Mouse (Mus musculus): Measurements from ENCODE around the gene Epdr1.

Gene Epdr1

DNA sequence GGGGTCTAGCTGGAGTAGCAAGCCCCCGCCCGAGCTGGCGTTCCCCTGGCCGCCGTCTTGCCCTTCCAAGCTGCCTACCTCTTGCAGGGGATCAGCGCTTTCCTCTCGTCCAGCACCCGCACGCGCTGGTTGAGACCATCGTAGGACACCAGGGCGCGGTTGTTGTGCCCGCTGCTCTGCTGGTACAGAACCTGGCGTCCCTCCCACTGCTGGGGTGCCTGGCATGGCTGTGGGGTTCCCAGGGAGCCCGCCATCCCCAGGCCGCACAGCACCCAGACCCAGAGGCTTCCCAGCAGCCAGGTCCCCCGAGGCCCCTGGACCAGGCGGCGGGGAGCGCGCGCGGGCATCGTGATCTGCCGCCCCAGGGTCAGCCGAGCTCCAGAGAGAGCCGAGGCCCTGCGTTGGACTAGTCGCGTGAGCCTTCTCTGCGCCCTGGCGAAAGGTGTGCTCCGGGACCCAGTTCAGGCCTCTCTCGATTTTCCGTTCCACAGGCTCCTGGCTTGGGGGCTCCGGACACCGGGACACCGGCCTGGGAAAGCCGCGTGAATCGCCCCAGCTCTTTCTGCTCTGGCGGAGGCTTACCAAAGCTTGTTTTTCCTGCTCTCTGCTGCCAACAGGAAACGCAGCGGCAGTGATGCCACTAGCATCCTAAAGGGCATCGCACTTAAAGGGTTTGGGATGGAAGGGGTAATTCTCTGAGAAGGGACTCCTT, at the start of gene Epdr1:
TSS of gene Epdr1 (minus strand) at position 712 of the 712 bp plus-strand sequence.
- in situ Hi-C loops (cut with MboI, MseI), result no loop called here

DNA sequence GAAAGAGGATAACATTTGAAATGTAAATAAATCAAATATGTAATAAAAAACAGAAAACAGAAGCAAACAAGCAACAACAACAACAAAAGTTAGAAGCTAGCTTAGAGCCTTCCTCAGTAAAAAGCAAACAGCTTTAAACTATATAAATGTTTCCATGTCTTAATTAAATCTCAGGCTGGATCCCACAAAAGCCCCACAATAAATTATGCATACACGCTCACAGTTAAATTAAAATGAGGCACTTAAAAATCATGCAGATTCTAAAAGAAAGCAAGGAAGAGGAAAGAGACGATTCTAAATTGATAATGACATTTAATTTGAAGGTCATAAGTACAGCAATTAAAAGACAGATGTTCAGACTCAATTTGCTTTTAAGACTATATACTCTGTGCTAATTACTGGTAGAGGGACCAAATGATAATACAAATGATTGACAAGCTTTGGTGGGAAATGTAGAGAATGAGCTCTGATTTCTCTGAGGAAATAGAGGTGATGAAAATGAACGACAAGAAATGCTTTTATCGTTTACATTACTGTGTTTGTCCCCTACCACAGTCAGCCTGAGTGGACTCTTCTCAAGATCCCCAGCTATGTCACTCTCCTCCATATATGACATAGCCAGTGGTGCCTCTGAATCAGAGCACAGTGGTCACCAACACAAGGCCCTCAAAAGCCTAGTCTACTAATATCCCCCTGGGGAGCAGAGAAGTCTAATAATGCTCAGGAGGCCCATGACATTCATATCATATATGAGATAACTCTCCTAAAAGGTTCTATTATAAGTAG, 48.8 kb upstream of the Epdr1 start:
- in situ Hi-C loops (cut with MboI, MseI), result no loop called here

DNA sequence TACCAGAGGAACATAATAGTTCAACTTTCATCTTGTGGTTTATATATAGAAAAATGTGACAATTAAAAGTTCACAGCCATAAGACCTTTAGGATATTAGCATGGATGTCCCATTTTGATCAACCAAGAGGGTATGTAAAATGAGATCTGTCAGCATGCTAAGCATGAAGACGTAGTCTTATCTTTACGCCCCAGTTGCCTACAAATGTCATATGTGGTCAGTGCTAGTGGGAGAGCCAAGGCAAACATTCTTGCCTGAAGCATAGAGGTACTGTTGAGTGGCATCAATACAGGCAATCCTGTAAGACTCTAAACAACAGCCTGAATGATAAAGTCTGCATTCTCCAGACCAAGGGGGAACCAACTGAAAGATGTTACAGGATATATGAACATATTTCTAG, 32.7 kb upstream of the Epdr1 start:
- in situ Hi-C loops (cut with MboI, MseI), result no loop called here

DNA sequence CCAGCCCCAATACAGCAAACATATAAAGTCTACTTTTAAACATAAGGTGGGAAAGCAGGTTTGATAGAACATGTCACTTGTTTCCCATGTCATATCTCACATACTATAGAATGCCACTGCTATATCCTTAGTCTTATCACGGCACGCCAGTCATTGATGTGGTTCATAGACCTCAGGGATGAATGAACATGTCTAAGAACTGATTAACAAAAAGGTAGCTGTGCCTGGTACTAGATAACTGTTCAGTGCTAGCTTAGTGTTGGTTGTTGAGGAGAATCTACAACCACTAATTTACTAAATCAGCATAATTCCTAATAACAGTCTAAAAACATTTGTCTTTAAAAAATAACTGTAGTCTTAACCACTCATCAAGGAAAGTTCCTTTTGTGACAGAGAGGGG, 30.1 kb upstream of the Epdr1 start:
- in situ Hi-C loops (cut with MboI, MseI), result loop anchor here (25.0 kb wide), 1 partner anchor 288 kb away; no protein-coding TSS in a partner anchor

DNA sequence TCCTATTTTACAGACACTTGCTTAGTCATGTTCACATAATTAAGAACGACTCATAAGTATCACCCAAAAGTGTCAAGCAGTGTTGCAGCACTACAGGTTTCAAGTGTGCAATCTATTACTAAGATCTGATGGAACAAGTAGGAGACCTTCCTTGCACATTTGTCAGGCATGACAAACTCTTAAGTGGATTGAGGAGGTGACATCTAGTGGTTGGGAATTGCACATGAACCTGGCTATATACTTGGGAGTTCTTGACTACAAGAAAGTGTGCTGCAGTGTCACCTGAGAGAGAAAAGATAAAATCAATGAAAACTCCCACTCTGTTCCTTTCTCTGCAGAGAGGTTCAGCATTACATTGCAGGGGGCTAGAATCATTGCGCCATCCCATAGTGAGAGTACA, 24.5 kb upstream of the Epdr1 start:
- in situ Hi-C loops (cut with MboI, MseI), result loop anchor here (25.0 kb wide), 1 partner anchor 282 kb away; no protein-coding TSS in a partner anchor

DNA sequence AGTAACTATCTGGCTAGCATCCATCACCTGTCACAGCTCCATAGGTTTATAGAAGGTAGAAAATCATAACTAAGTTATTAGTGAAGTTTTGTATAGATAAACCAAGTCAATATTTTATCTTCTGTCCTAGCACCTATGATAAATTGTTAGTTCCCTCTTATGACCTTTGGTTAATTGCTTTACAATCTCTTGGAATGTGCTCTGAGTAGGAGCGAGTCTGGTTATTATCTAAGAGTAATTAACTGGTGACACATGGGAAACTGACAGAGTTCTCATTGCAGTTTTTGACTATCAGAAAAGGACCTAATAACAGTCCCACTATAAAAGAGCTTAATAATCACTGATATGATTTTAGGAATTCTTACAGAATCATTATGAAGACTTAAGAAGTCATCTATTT, 23.8 kb upstream of the Epdr1 start:
- in situ Hi-C loops (cut with MboI, MseI), result loop anchor here (25.0 kb wide), 1 partner anchor 281 kb away; no protein-coding TSS in a partner anchor

DNA sequence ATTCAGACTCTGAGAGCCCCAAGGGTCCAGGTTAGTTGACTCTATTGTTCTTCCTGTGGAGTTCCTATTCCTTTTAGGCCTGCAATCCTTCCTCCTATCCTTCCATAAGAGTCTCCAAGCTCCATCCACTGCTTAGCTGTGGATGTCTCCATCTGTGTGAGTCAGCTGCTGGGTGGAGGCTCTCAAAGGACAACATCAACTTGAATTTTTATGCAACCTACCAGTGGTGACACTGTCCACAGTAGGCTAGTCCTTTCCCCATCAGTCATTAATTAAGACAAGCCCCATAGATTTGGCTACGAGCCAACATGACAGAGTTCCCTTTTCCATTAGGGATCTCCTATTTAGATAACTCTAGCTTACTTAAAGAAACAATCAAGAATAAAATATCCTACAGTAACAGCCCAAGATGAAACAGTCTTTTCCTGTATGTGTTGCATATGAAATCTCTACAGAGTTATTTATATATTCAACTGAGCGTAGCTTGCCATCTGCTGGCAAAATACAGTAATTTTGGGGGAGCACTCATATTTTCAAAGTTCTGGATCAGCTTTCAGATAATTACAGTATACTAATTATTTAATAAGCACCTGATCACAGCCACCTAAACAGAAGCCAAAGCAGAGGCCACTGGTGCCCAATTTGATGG, 20.6 kb upstream of the Epdr1 start:
- in situ Hi-C loops (cut with MboI, MseI), result loop anchor here (25.0 kb wide), 1 partner anchor 278 kb away; no protein-coding TSS in a partner anchor

DNA sequence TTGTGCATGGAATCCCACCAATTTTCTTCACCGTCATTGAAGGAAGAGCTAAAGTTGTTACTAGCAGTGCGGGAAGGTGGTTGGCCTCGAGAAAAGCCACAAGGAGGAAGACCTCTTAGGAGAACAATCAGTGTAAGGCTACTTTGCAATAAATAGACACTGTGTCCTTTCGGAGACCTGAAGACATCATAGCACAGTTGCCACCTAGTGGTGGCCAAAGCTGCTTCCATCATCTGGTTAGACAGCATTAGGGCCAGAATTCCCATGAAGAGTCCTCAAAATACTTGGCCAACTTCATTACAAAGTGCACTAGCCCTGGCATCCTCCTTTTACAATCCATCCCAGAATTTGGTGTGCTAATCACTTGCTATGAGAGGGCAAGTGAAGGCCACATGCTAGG, 16.4 kb upstream of the Epdr1 start:
- in situ Hi-C loops (cut with MboI, MseI), result loop anchor here (25.0 kb wide), 1 partner anchor 274 kb away; no protein-coding TSS in a partner anchor

DNA sequence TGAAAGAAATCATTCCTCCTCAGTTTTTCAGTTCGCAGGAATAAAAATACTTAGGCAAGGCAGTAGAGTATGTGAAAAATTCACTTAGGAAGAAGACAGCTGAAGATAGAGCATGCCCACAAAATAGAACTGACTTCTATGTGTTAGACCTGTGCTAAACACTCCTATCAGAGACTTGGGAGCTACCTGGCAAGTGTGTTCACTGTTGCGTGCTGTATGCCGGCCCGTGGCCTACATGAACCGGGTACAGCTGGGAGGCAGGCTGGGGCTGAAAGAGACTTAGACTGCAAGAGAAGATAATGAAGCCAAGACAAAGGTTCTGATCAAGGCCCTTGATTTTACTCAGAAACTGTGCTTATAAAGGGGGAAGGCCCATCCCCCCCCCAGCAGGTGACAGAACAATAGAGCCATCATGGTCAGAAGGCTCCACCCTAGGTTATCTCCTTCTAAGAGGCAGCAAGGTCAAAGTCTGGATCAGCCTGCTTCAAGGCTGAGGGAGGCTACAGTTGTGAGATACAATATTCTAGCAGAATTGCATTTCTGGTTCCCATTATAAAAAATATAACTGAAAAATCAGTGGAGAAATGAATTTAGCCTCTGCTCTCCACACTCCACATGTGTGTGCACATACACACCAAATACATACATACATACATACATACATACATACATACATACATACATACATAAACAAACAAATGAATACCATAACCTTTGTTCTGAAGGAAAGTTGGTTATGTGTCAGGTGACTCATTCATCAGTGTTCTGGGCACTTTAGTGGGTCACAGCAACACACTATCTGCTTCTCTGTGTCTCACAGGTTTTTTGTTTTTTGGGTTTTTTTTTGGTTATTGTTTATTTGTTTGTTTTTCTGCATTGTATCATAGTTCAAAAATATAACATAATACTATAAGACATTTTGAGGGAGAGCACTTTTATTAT, 11.3 kb upstream of the Epdr1 start:
- in situ Hi-C loops (cut with MboI, MseI), result loop anchor here (25.0 kb wide), 1 partner anchor 269 kb away; no protein-coding TSS in a partner anchor

DNA sequence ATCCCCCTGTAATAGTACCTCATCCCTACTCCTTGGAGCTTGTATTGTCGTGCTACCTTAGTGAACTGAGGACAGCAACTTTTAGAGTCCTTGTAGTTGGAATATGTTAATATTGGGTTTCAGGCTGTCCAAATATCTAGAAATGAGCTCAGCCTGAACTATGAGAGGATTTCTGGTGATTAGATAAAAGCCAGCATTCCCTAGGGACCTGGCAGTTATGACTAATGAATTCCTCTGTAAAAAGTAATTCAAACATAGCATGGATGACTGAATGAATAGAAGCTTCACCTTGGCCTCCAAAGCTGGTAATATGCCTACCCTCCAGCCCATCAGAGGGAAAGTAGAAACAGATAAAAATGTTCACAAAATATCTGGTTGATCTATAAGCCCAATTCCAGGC, 6.7 kb upstream of the Epdr1 start:
- in situ Hi-C loops (cut with MboI, MseI), result loop anchor here (5.0 to 25.0 kb wide), 2 partner anchors 264 to 459 kb away; no protein-coding TSS in a partner anchor

DNA sequence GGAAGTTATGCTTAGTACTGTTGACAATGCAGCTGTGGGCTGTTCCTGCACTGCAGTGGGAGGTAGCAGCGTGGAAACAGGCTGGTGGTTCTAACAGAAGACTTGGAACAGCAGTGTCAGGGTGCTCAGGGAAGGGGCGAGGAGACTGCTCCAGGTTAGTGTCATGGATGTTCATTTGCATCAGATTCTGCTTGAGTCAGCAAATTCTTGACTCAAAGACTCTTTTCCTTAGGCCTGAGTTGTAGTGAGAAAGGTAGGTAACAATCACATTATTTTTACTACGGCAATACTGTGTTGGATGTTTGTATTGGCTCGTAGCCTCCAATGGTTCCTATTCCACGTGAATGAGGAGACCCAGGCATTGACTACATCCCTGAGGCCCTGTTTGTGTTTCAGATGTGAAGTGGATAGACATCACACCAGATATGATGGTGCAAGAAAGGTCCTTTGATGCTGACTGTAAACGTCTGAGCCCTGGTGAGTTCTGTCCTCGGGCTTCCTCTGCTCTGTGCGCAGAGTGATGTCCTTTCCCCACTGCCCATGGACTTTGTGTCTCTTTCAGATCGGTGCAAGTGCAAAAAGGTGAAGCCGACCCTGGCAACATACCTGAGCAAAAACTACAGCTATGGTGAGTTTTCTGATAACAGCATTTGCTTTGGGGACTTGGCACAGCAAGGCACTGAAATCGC, 5.0 kb upstream of the Epdr1 start:
- in situ Hi-C loops (cut with MboI, MseI), result loop anchor here (5.0 to 25.0 kb wide), 2 partner anchors 262 to 457 kb away; no protein-coding TSS in a partner anchor

DNA sequence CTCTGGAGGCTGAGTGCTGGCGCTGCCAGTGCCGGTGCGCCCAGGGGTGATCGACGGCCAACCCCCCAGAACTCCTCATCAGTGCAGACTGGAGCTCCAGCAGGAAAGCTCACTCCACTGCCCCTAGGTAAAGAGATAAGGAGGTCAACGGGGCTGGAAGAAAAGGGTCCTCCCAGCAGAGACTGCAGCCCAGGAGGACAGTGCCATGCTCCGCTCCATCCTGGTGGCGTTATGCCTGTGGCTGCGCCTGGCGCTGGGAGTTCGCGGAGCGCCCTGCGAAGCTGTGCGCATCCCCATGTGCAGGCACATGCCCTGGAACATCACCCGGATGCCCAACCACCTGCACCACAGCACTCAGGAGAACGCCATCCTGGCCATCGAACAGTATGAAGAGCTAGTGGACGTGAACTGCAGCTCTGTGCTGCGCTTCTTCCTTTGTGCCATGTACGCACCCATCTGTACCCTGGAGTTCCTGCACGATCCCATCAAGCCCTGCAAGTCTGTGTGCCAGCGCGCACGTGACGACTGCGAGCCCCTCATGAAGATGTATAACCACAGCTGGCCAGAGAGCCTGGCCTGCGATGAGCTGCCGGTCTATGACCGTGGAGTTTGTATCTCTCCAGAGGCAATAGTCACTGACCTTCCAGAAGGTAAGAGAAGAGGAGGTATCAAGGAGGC, 3.6 kb upstream of the Epdr1 start:
- in situ Hi-C loops (cut with MboI, MseI), result no loop called here

DNA sequence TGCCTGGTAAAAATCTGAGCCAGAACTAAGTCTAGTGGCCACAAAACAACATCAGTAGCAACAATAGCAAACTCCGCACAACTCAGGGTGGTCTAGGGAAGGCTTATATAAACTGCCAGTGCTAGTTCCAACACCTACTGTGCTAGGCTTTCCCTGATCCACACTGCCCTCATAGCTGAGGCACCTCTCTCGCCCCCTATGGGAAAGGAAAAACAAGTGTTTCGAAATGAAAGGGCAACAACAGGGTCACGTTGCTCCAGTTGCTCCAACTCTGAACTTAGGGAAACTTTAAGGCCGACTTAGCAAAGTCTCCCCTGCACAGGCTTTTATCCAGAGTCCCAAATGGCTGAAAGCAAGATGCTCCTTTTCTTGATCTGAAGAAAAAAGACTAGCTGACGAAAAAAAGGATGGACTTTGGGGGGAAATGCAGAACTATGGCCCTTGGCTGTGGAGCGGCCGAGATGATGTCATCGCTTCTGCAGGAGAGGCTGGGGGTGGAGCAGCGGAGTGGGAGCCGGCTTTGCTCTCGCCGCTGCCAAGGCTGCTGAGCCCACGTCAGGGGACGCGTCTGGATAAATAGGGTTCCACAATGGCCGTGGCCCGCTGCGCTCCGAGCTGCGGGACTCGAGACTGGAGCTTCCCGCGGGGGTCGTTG, 3.0 kb upstream of the Epdr1 start, which contains the start of gene Sfrp4:
TSS of gene Sfrp4 (plus strand) at position 532 of the 655 bp plus-strand sequence.
- in situ Hi-C loops (cut with MboI, MseI), result no loop called here

DNA sequence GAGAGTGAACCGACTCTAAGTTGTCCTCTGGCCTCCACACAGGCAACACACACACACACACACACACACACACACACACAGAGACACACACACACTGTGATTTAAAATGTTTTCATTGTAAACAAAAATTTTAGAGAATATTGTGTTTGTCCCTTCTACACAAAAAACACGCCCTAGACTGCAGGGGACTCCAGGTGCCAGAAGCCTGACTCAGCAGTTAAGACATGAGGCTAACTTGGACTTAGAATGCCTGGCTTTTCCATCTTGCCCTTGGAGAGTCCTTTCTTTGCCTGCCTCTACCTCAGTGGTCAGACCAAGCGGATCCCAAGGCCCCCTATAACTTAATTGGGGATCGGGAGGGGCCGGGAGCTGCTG, 899 bp downstream of the Epdr1 start:
- in situ Hi-C loops (cut with MboI, MseI), result no loop called here

DNA sequence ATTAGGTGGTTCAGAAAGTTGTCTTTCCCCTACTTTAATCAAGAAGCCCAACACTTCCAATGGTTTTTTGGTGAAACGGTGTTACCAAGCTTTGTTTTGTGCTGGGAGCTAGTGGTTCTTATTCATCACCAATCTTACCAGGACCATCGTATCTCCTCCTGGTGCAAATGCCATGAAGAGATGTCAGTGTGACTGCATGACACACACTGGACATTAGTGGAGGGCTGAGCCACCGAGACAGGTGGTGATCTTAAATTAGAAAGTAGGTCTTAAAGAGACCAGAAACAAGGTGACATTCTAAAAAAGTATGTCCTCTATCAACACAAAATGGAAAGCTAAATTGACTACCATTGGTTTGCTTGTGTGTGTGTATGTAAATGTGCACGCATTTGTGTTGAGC, 1.6 kb downstream of the Epdr1 start:
- in situ Hi-C loops (cut with MboI, MseI), result no loop called here

DNA sequence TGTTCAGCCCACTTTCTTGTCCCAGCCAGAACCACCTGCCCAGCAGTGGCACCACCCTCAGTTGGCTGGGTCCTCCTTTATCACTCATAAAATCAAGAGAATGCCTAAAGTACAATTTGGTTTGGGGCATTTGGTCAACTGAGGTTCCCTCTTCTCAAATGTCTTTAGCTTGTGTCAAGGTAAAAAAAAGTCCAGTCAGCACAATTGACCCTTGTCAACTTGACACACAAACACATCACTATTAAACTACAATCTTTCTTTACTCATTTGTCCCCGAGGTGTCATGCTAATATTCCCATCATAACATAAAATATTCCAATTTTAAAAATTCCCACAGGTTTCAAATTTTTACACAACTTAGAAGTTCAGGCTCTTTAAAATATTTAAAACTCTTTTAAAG, 5.4 kb downstream of the Epdr1 start:
- in situ Hi-C loops (cut with MboI, MseI), result no loop called here

DNA sequence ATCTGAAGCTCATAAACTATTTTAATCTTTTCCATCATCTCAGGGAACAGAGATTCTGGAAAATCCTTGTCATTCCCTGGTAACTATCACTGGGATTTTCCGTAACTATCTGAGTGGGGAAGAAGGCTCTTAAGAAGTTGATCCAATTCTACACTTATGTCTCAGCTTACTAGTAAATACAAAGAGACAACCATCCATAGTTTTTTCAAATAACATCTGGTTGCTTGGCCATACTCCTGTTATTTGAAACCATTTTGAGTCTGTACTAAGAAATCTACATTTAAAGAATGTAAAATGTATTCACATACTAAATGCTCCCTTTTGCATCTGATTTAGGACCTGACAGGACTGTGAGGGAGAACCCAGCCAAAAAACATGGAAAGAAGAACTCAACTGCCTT, 6.3 kb downstream of the Epdr1 start:
- in situ Hi-C loops (cut with MboI, MseI), result no loop called here

DNA sequence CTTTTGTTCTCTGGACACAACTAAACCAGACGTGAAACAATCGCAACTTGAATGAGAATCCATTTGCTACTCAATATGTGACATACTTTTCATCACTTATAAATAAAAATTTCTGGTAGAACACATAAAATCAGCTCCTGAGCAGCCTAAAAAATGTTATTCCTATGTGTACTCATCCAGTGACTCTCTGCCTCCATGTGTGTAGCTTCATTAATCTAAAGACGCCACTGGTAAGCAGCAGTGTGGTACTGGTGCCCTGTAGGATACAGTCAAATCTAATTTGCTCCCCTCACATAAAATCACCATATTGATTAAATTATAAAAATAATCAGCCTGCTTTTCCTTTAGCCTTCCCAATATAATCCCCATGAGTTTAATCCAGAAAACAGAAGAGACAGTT, 6.8 kb downstream of the Epdr1 start:
- in situ Hi-C loops (cut with MboI, MseI), result no loop called here

DNA sequence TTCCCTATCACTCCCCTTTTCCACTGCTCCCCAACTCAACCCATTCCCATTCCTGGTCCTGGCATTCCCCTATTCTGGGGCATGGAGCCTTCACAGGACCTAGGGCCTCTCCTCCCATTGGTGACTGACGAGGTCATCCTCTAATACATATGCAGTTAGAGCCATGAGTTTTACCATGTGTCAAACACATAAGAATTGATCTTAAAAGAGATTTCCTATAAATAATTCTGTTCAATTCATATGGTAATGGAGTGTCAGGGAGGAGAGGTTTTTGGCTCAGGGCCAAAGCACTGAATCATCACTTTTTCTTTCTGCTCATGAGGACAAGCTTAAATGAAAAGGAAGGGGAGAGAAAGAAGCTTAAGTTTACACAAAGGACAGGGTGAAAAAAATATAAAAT, 7.4 kb downstream of the Epdr1 start:
- in situ Hi-C loops (cut with MboI, MseI), result no loop called here
